Mouse (Mus musculus) brain, embryonic 18.5 days (tissue): ENCODE data around the gene Ccn2.
A peak's percentile ranks its signal among the peaks of the same experiment; 100 is the strongest.
"Not testable (repeated sequence)": the region's sequence is repeated elsewhere in the genome, so short reads cannot be mapped to it uniquely, and the experiment has no call there.

ENCODE experiments used
- DNase-seq: peaks from one replicate; pipeline ENCODE4 v3.0.0-alpha.2; 2012; ENCODE audit warnings: low read depth, low spot score

The Ccn2 gene

GRCm38 (mm10) chr10:24603035-24603434 lies 7.8 kb downstream of the Ccn2 start:
- DNase-seq: no peak

- DNase-seq: no peak
Observed at GRCm38 (mm10) chr10:24603727-24604126, 8.5 kb downstream of the Ccn2 start.

GRCm38 (mm10) chr10:24609146-24609545 lies 13.9 kb downstream of the Ccn2 start:
- no peak for DNase-seq

- no peak for DNase-seq
Observed at GRCm38 (mm10) chr10:24609766-24610165, 14.5 kb downstream of the Ccn2 start.

- no peak for DNase-seq
Observed at GRCm38 (mm10) chr10:24614726-24615125, 19.5 kb downstream of the Ccn2 start.

GRCm38 (mm10) chr10:24615799-24616198 lies 20.6 kb downstream of the Ccn2 start:
- DNase-seq: no peak

- not testable (repeated sequence) for DNase-seq
Observed at GRCm38 (mm10) chr10:24616572-24616971, 21.3 kb downstream of the Ccn2 start.

- no peak for DNase-seq
Observed at GRCm38 (mm10) chr10:24621572-24621971, 26.3 kb downstream of the Ccn2 start.

GRCm38 (mm10) chr10:24622586-24622985 lies 27.3 kb downstream of the Ccn2 start:
- DNase-seq: no peak

GRCm38 (mm10) chr10:24625060-24625701 lies 29.9 kb downstream of the Ccn2 start:
- DNase-seq: peak; percentile 69

GRCm38 (mm10) chr10:24627262-24627661 lies 32.0 kb downstream of the Ccn2 start:
- no peak for DNase-seq

- DNase-seq: no peak
Observed at GRCm38 (mm10) chr10:24628466-24628865, 33.2 kb downstream of the Ccn2 start.

- no peak for DNase-seq
Observed at GRCm38 (mm10) chr10:24629086-24629720, 34.0 kb downstream of the Ccn2 start.

GRCm38 (mm10) chr10:24630469-24631081 lies 35.3 kb downstream of the Ccn2 start:
- DNase-seq: peak; percentile 26

- no peak for DNase-seq
Observed at GRCm38 (mm10) chr10:24631122-24631521, 35.9 kb downstream of the Ccn2 start.

GRCm38 (mm10) chr10:24634288-24634687 lies 39.0 kb downstream of the Ccn2 start:
- DNase-seq: no peak

GRCm38 (mm10) chr10:24635331-24635815 lies 40.1 kb downstream of the Ccn2 start:
- no peak for DNase-seq

GRCm38 (mm10) chr10:24635884-24636283 lies 40.6 kb downstream of the Ccn2 start:
- no peak for DNase-seq

GRCm38 (mm10) chr10:24636986-24637385 lies 41.7 kb downstream of the Ccn2 start:
- DNase-seq: no peak

GRCm38 (mm10) chr10:24638306-24639070 lies 43.2 kb downstream of the Ccn2 start:
- DNase-seq: no peak

GRCm38 (mm10) chr10:24639596-24639995 lies 44.4 kb downstream of the Ccn2 start:
- DNase-seq: no peak
